Mouse (Mus musculus): Measurements from ENCODE around the gene P2rx4. TPM values are rescaled to one million over a fixed set of nuclear protein-coding genes. Genes with fewer than 3 reads are reported as not detected.
"Not testable (repeated sequence)": the region's sequence is repeated elsewhere in the genome, so short reads cannot be mapped to it uniquely, and the experiment has no call there.

Gene P2rx4
- 10 to 100 TPM; 11.4 to 15.0 TPM for total RNA-seq (2021)

DNA sequence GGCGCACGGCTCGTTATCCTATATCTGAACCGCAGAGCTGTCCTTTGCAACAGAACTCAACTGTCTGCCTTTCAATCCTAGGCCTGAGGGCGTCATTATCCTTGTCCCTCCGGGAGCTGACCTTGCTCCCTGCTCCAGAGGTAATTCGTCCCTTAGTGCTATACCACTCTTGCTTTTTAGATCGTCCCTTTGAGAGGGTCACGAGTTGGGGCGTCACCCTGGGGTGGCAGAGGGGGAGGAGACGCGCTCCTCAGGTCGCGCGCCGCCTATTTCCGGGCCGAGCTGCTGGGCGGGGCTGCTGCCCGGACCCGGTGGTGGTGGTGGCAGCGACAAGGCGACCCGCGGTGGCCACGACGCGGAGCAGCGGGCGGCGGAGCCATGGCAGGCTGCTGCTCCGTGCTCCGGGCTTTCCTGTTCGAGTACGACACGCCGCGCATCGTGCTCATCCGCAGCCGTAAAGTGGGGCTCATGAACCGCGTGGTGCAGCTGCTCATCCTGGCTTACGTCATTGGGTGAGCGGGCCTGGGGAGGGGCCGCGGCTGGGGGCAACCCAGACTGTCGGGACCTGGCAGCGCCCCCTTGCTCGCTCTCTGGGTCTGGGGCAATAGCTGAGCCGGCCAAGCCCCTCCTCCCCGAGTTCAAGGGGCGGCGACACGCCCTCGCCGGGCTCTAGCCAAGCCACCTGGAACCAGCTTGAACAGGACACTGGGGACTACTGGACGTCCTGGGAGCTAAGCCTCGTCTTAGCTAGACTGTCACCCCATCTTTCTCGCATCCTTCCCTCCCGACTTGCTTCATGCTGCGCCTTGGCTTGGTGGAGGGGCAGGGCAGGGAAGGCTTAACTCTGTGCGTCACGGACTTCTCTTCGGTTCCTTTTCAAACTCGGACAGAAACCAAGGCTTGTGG, at the start of gene P2rx4:
Gene P2rx4, plus strand, starts transcription at position 269 of the 906 bp plus-strand sequence.
- peak; percentile 60 to 77 for DNase-seq (ENCODE audit: extremely low spot score in 1 of 2, low spot score in 1 of 2)

DNA sequence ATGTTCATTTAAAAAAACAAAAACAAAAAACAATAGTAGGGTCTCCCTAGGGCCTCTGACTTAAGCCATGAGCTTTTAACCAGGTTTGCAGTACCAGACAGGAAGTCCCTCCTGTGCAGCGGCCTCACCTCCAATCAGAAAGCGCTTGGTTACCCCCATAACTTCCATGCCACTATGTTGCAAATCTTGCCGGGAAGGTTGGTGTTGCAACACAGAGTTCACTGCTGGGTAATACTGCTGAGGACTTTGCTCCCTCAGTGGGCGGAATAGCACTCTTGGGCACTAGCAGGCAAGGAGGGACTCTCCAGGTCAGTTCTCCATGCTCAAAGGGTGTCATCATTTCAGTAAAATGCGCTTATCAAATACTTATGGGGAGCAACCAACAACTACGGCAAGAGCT, 44.8 kb upstream of the P2rx4 start:
- DNase-seq (ENCODE audit: extremely low spot score in 1 of 2, low spot score in 1 of 2): no peak

DNA sequence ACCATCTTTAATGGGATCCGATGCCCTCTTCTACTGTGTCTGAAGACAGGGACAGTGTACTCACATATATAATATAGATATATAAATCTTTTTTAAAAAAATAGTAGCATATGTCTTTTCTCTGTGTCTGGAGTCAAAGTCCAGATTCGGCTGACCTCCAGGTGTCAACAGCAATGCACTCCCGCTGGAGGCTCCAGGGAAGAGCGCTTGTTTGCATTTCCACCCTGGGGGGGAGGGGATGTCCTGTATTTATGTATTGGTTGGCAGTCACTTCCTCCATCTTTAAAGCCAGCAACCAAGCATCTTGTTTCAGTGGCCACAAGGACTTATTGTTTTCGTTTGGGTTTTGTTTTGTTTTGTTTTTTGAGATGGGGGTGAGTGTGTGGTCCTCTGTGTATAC, 42.3 kb upstream of the P2rx4 start:
- DNase-seq (ENCODE audit: extremely low spot score in 1 of 2, low spot score in 1 of 2): no peak

DNA sequence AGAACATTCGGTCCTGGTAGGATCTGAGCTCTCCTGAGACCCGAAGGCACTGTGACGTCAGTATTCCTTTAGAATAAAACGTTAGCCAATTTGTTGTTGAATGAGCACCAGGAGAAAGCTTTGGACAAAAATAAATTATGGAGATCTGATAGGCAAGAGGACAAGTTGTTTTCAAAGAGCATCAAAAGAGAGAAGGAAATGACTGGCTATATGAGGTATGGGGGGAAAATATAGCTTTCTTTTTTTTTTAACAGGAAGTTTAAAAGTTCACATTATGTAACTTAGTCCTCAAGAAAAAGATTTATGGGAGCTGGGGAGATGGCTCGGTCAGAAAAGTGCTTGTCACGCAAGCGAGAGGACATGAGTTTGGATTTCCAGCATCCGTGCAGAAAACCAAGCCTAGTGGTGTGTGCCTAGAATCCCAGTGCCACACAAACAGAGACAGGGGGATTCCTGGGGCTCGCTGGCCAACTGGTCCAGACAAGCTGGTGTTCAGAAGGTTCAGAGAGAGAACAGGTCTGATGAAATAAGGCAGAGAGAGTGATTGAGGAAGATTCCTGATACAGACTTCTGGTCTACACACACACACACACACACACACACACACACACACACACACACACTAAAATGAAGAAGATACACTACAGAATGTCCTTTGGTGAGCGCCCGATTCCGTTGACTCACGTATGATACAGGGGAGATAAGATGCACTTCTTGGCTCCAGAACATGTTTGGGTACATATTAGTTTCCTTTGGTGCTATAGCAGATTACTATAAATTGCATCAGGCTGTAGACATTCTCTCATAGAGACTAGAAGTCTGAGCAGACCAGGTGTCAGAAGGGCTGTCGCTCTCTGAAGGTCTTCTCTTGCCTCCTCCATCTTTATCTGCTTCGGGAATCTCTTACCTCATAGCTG, 38.1 kb upstream of the P2rx4 start:
- no peak for DNase-seq (ENCODE audit: extremely low spot score in 1 of 2, low spot score in 1 of 2)

DNA sequence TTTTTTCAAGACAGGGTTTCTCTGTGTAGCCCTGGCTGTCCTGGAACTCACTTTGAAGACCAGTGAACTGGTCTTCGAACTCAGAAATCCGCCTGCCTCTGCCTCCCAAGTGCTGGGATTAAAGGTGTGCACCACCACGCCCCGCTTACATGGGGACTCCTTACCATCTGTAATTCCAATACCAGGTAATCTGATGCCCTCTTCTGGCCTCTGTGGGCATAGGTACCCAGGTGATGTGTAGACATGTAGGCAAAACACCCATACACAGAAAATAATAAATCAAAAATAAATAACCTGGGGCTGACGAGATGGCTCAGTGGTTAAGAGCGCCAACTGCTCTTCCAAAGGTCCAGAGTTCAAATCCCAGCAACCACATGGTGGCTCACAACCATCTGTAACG, 35.7 kb upstream of the P2rx4 start:
- DNase-seq (ENCODE audit: extremely low spot score in 1 of 2, low spot score in 1 of 2): not testable (repeated sequence)

DNA sequence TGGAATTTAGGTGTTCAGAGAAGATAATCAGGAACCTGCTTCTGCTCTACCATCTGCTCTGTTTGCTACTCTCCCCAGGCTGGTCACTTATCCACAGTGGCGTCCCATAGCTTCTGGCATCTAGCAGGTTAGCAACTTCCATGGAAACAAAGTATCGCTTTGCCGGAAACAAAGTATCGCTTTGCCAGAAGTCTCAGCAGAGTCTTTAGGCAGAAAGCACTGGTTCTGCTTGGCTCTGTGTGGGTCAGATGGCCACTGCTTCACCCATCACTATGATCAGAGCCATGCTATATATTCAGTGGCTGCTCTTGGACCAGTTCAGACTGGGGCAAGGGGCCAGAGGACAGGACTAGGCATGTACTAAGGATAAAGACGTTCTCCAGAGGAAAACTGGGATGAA, 35.0 kb upstream of the P2rx4 start:
- DNase-seq (ENCODE audit: extremely low spot score in 1 of 2, low spot score in 1 of 2): no peak

DNA sequence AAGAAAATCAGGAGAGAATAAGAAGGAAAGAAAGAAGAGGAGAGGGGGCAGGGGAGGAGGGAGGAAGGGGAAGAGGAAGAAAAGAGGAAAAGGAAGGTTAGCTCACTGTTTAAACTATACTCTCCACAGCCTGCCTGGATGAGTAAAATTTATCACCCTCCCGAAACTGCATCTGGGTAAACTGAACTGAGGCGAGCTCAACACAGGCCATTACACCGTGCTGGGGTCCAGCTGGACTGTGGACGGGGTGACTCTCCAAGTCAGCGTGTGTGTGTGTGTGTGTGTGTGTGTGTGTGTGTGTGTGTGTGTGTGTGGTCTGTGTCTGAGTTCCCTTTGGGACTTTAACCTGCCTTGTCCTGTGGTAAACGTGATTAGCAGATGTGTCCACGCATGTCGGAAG, 31.3 kb upstream of the P2rx4 start:
- no peak for DNase-seq (ENCODE audit: extremely low spot score in 1 of 2, low spot score in 1 of 2)

DNA sequence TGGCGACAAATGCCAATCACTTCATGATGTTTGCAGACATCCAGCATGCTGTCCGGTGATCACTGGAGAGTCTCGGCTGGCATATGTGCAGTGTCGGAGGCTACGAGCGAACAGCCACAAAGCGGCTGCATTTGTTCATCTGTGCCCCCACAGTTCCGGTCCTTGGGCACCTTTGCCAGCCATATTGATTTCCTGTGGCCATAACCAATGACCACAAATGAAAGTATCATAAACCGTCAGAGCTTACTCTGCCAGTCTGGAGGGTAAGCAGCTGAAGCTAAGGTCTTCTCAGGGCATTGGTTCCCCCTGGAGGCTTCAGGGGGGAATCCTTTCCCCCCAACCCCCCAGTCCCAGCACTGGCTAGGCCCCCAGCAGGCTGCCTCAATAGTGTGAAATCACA, 29.4 kb upstream of the P2rx4 start:
- no peak for DNase-seq (ENCODE audit: extremely low spot score in 1 of 2, low spot score in 1 of 2)

DNA sequence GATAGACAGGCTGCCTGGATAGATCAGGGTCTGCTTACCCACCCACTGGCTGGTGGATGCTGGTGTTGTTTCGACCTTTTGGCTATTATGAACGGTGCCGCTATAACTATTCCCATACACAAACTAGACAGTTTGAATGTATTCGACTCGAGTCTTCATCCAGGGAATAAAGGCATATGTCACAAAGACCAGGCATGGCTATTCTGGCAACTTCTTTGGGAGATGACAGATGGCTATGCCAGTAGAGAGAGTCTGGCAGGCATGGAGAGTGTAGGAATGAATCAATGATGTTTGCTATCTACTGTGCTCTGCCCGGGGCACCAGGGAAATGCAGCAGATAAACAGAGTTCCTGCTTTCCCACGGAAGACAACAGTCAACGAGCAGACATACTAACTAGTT, 27.5 kb upstream of the P2rx4 start:
- no peak for DNase-seq (ENCODE audit: extremely low spot score in 1 of 2, low spot score in 1 of 2)

DNA sequence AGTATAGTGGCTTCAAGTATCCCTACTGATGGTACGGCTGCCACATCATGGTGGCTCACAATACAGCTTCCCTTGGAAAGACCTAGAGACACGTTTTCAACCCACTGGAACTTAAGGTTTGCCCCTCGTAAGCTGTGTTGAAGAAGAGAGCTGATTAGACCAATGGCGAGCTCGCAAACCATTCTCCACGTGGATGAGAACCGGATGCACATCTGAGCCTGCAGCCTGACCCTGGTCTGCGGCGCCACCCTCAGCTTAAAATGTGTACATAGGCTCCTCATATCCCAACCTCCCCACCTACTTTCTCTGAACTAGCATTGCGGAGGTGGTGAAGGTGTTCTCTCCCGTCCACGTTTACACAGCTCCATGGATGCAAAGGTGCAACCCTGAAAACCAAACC, 26.1 kb upstream of the P2rx4 start:
- no peak for DNase-seq (ENCODE audit: extremely low spot score in 1 of 2, low spot score in 1 of 2)

DNA sequence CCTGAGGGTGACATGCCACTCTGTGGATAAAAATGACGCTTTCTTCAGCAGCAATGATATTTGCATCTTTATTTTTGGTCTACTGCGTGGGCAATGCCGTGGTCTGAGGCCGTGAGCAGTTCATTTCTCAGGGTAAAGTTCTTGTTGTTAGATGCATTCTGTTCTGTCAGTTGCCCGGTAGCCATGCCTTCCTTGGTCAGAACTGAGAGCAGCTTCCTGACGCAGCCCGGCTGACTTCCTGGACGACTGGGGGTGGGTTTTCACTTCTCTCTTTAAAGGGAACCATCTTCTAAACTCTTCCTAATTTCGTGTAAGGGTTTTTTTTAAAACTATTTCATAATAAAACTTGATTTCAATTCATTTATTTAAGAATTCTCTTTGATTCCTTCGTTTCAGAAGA, 23.4 kb upstream of the P2rx4 start:
- DNase-seq (ENCODE audit: extremely low spot score in 1 of 2, low spot score in 1 of 2): no peak

DNA sequence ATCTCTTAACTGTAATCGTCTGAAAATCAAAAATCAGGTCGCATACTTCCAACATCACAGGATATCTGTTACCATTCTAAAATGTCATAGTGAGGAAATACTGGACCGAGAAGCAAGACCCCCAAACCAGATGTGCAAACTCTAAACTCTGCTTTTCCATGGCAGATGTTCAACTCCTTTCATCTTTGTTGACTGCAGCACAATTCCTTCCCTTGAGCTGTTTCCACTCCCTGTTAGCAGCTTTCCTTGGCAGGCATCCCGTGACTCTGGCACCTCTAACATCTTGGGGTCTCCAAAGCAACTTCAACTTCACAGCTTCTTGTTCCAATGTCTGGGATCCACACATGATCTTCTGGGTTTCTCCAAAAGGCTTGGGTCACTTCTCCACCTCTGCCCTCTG, 20.0 kb upstream of the P2rx4 start:
- no peak for DNase-seq (ENCODE audit: extremely low spot score in 1 of 2, low spot score in 1 of 2)

DNA sequence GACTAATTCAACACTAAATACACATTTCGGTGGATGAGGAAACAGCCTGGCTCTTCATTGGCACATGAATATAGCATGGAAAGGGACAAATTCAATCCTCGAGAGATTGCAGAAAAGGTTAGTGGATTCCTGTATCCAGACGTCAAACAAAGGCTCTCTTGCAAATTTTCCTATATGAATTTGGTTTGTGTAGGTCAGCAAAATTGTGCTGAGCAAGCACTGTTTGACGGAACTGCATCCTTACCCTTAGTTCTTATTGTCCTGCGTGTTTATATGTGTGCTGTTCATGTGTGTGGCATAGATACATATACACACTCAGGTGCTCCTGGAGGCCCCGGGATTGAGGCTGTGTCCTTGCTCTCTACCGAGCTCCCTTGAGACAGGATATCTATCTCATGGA, 18.2 kb upstream of the P2rx4 start:
- no peak for DNase-seq (ENCODE audit: extremely low spot score in 1 of 2, low spot score in 1 of 2)

DNA sequence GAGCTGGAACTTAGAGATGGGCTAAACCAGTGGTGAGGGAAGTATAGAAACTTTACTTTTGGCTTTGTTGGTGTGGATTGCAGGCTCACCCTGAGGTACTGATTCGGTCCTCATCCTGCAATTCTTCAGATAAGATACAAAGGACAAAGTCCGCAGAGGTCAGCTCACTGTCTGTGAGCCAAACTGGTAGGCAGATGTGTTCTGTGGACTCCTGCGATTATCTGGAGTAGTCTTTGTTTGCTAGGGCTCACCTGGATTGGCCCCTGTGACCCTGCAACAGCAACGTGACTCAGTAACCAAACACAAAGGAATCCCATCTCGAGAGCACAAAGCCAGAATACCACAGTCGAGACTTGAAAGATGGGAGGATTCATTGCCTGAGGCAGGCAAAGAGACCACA, 16.9 kb upstream of the P2rx4 start:
- no peak for DNase-seq (ENCODE audit: extremely low spot score in 1 of 2, low spot score in 1 of 2)

DNA sequence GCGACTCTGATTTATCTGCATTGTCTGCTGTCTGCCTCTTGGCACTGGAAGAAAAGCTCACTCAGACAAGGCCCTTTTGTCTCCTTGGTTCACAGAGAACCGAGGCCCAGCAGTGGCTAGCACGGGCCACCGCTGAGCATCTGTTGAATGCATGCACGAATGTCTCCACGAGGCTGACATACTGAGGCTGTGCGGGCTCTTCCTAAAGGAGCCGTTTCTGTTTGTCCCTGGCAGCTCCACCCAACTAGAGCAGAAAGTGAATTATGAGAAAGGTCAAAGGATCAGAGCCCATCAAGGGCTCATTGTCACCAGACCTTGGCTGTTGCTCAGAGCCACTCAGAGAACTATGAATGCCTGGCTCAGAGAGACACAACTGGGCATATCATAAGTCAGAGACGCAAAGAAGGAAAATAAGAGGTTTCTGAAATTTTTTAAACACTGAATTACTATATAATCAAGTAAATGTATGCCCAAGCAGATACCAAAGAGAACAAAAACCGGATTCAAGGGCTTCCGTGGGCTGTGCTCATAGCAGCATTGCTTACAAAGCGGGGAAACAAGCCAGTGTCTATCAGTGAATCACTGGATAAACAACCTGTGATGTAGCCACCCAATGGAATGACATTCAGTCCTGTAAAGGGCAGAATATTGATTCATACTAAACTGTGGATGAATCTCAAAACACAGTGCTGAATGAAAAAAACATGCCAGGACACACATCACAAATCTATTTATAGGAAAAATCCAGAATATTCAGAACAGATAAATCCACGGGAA, 13.7 kb upstream of the P2rx4 start:
- peak in 1 of 2 experiments; percentile 11 for DNase-seq (ENCODE audit: extremely low spot score in 1 of 2, low spot score in 1 of 2)

DNA sequence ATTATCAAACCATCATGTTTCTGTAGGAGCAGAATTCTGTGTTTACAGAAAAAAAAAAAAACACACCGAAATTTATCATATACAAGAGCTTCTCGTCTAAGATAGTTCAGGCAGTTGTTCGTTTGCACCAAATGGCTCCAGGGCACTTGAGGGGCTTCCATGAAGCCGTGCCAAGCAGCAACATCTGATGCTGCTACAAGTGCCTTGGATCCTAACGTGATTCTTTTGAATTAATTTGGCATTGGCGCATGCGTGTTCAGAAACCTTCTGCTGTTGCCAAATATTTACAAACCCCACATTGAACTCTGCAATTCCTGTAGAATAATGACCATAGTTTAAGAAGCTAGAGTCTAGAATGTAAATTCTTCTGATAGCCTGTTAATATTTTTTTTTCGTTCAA, 11.8 kb upstream of the P2rx4 start:
- no peak for DNase-seq (ENCODE audit: extremely low spot score in 1 of 2, low spot score in 1 of 2)

DNA sequence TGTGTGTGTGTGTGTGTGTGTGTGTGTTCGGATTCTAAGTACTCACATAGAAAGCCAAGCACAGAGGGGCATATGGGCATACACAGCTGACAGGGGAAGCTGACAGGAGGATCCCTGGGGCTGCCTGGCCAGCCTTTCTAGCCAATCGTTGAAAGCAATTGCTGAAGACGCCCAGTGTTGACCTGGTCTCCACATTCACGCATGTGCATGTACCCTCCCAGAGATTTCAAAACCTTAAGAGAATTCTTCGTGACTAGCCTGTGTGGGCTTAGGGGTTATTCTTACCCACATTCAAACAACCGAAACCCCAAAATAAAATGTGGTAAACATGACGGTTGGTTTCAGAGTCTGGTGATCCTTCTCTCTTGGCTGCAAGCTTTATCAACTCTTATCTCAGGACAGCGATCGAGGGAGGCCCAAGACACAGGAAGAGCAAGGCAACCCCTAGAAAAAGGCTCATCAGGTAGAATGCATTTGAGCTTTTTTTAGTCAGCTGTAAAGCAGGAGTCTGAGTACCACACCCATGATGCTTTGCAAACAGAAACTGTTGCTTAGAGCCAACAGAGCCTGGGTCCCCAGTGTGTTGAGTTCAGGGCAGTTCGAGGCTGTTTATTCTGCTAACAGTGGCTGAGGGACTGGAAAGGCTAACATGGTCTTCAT, 9.2 kb upstream of the P2rx4 start:
- DNase-seq (ENCODE audit: extremely low spot score in 1 of 2, low spot score in 1 of 2): no peak

DNA sequence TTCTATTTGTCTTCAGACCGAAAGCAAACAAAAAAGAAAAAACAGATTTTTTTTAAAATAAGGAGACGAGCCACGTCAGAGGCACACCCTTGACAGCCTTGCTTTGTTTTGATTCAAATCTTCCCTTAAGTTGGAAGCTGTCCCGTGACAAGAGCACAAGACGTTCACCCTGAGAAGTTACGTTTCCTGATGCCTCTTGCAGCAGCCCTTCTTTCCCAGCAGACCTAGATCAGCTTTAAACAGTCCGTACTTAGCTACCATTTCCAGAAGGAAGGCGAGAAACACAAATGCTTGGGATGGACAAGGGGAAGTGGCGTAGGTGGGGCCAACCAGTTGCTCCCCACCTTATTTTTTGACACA, 8.7 kb upstream of the P2rx4 start:
- DNase-seq (ENCODE audit: extremely low spot score in 1 of 2, low spot score in 1 of 2): no peak

DNA sequence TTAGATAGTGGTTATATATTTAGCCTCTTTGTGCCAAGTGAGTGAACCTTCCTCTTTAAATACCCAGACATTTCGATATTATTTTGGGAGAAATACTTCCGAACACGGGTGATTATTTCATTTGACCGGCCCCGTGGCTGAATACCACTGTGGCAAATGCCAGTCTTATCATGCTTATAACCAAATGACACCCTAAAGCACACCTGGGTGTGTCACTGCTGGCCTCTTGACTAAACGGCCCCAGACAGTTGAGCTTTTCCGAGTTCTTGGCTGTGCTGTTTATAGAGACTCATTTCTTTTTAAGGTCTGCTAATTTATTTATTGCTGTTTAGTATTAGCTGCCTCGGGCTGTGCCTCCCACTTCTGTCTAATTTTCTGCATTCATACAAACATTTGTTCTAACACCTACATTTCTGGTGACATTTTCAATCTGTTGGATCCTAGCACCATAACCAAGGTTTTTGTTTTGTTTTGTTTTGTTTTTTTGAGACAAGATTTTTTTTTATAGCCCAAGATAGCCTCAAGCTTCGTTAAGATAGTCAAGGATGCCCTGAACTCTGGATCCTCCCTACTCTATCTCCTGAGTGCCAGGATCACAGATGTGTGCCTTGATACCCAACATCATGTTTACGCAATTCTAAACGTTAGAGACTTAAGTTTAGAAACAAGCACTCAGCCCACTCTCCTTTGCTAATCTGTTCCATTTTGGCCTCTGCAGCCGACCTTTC, 7.1 kb upstream of the P2rx4 start:
- DNase-seq (ENCODE audit: extremely low spot score in 1 of 2, low spot score in 1 of 2): no peak

DNA sequence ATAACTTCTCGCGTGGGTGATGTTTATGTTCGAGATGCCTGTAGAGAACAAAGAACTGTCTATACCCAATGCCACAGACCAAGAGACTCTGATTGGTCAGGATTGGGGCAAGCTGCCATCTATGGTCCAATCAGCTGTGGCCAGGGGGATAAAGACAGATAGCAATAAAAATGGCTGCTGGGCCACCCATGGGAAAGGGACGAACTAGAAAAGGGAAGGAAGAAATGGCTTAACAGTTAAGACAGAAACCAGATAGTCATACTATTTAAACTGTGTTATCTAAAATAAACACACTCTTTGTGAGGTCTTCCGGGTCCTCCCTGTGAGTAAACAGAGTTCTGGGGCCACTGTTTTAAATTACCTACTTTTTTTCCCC, 6.5 kb upstream of the P2rx4 start:
- DNase-seq (ENCODE audit: extremely low spot score in 1 of 2, low spot score in 1 of 2): no peak
